14 mouse cellular contexts compared by ENCODE assay signal in genomic region chr17:48346231-48346630, GRCm38 (mm10). TPM values are rescaled to one million over a fixed set of nuclear protein-coding genes. Genes with fewer than 3 reads are reported as not detected.
A peak's percentile ranks its signal among the peaks of the same experiment; 100 is the strongest.
DNase-seq lines count a peak whose midpoint lies in the region; ATAC-seq lines count a peak whose summit lies in the region.
"Had no signal": no experiment of that assay in that cellular context is flagged by ENCODE, and none has a peak within 500 bp of the region (broad histone marks: within the 10 kb centered on the region; RNA-seq: fewer than 3 reads in every experiment).

Gene Trem2, plus strand, starts transcription at chr17:48346401.

- DNase-seq in layer of hippocampus, adult 18-20 months (ENCODE audit: low spot score in 2 of 2) = no peak
- DNase-seq in layer of hippocampus, postnatal 14 days (ENCODE audit: low spot score in 2 of 2) = no peak
- DNase-seq in adrenal gland, adult 8-10 months = peak; percentile 43
- DNase-seq in right cerebral cortex, adult 18-20 months = no peak
- no peak for DNase-seq in Muller cell, postnatal 12 days (ENCODE audit: inconsistent ontology term)
- DNase-seq in retina, postnatal 1 day = no peak
- DNase-seq: thymus, adult 18-20 months had no signal

- no peak within 1 kb of the TSS for H3K9ac ChIP-seq in intestine, embryonic 15.5 days
- H3K9ac ChIP-seq: hindbrain, embryonic 13.5 days; limb, embryonic 13.5 days had no signal

- peak; percentile 85 for ATAC-seq in intestine, embryonic 15.5 days
- ATAC-seq: CD4-positive, CD25-positive, alpha-beta regulatory T cell, adult 4 months; forebrain, embryonic 16.5 days had no signal

- H3K4me1 ChIP-seq in intestine, embryonic 15.5 days (replicated peaks) = no peaks in the 10 kb centered on the region
- H3K4me1 ChIP-seq: hindbrain, embryonic 13.5 days; limb, embryonic 13.5 days had no signal

- H3K4me2 ChIP-seq in intestine, embryonic 15.5 days (replicated peaks) = no peak within 1 kb of the TSS; the same call in 1 of the 2 replicates
- H3K4me2 ChIP-seq: hindbrain, embryonic 13.5 days; limb, embryonic 13.5 days had no signal

- H3K9me3 ChIP-seq in intestine, embryonic 15.5 days = no peaks in the 10 kb centered on the region
- H3K9me3 ChIP-seq: hindbrain, embryonic 13.5 days; limb, embryonic 13.5 days had no signal

- H3K4me3 ChIP-seq in intestine, embryonic 15.5 days (replicated peaks) = no peak within 1 kb of the TSS
- peak within 1 kb of the TSS; percentile 92 for H3K4me3 ChIP-seq in macrophage (ENCODE audit: inconsistent target)
- H3K4me3 ChIP-seq: hindbrain, embryonic 13.5 days; limb, embryonic 13.5 days; myocyte had no signal

- no peaks in the 10 kb centered on the region for H3K36me3 ChIP-seq in intestine, embryonic 15.5 days
- peaks cover 19% of the 10 kb centered on the region for H3K36me3 ChIP-seq in macrophage (ENCODE audit: inconsistent target)
- H3K36me3 ChIP-seq: hindbrain, embryonic 13.5 days; limb, embryonic 13.5 days had no signal

- 71% methylated on average over 5 of the region's 5 CpGs for WGBS in intestine, embryonic 15.5 days
- 9% methylated on average over 5 of the region's 5 CpGs for WGBS in macrophage (ENCODE audit: missing documents)

- 0 out of 2 replicates have a peak within 1 kb of the TSS, but pooled peaks have one; percentile 9 for H3K27ac ChIP-seq in intestine, embryonic 15.5 days
- H3K27ac ChIP-seq in macrophage = peak within 1 kb of the TSS; percentile 100
- H3K27ac ChIP-seq: hindbrain, embryonic 13.5 days; limb, embryonic 13.5 days had no signal

- H3K79me2 ChIP-seq in macrophage (ENCODE audit: inconsistent target) = peaks cover 53% of the 10 kb centered on the region

- no peaks in the 10 kb centered on the region for H3K27me3 ChIP-seq in intestine, embryonic 15.5 days (replicated peaks)
- H3K27me3 ChIP-seq: hindbrain, embryonic 13.5 days; limb, embryonic 13.5 days had no signal

RNA-seq across cellular contexts. Expression of gene Trem2, which starts in this region (rescaled TPM):
- 10 to 100 TPM; 12.2 to 12.3 TPM for total RNA-seq in layer of hippocampus, adult 18-20 months (2021)
- total RNA-seq in layer of hippocampus, postnatal 14 days (2021) = 1 to 10 TPM; 7.6 to 8.1 TPM
- 10 to 100 TPM in 2 of 4 experiments, 1 to 10 TPM in 2; 5.5 to 22.1 (median 14.4) TPM for total RNA-seq in adrenal gland, adult 8-10 months (2022)
- polyA plus RNA-seq in intestine, embryonic 15.5 days (2015; fragmentation: Nextera tagmentation; extraction: Ambion mirVana) = 4.2 and 4.7 TPM in 2 replicates
- total RNA-seq in macrophage (2018; cell fraction: chromatin; rRNA removed) = 100 to 1,000 TPM in 14 of 26 experiments, 10 to 100 TPM in 12; 29.1 to 515 (median 123) TPM
- total RNA-seq in macrophage (2018; cell fraction: cytosol; rRNA removed) = 1,000 to 10,000 TPM in 13 of 26 experiments, 100 to 1,000 TPM in 13; 304 to 1,510 (median 741) TPM
- total RNA-seq in macrophage (2018; cell fraction: nucleus; rRNA removed) = 1,000 to 10,000 TPM in 6 of 26 experiments, 100 to 1,000 TPM in 20; 159 to 1,349 (median 465) TPM
- polyA plus RNA-seq in macrophage (2018) = 965 to 1,222 TPM (median 1,131 TPM) in 3 replicates
- polyA plus RNA-seq: CD4-positive, CD25-positive, alpha-beta regulatory T cell, adult 4 months had no signal

Comparison
In these comparisons a context has a peak if more than half of its experiments do, and no peak if none do; other contexts are left out.
1. RNA of gene Trem2 (polyA plus RNA-seq): 965 to 1,222 TPM in macrophage; 4.2 to 4.7 TPM in intestine, embryonic 15.5 days; every median in the first group is over 100 times any median in the second.